Mouse (Mus musculus) right cerebral cortex, postnatal 10 days (tissue): Measurements from ENCODE around the gene Arl6ip5.
A peak's percentile ranks its signal among the peaks of the same experiment; 100 is the strongest.
"Not testable (repeated sequence)": the region's sequence is repeated elsewhere in the genome, so short reads cannot be mapped to it uniquely, and the experiment has no call there.

Experiments
- DNase-seq, 2 experiments: peaks; one replicate each; pipeline ENCODE4 v3.0.0; 2021; ENCODE audit warnings: low spot score in 2 of 2

The Arl6ip5 gene

DNA sequence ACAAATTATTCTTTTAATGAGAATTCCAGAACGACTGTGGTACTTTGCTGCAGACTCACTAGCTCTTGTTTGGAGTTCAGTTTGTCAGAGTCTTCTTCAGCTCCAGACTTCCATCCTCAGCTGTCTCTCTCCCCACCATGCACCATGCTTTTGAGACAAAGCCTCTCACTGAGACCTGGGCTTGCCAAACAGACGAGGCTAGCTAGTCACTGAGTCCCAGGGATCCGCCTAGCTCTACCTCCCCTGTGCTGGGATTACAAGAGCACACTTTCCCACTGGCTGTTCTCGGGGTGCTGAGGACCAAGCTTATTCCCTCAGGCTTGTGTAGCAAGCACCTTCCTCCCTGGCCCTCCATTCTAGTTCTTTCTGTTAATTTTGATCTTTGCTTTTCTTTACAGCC lies 13.1 kb downstream of the Arl6ip5 start:
- DNase-seq: no peak

DNA sequence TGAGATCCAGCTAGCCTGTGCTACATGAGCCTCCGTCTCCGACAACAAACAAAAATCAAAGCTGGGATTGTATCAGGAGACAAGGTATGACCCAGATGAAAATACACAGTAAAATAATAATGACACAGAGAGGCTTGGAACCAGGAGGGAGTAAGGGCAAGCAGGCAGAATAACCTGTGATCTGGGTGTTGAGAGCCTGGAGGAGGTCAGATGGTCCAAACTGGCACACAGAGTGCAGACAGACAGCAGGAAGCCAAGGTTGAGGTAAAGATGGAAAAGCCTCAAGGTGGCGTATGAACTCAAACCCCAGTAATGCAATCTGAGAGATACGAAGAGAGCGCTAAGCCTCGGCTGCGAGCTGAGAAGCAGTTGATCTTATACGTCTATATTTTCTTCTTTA lies 14.0 kb downstream of the Arl6ip5 start:
- DNase-seq: no peak

DNA sequence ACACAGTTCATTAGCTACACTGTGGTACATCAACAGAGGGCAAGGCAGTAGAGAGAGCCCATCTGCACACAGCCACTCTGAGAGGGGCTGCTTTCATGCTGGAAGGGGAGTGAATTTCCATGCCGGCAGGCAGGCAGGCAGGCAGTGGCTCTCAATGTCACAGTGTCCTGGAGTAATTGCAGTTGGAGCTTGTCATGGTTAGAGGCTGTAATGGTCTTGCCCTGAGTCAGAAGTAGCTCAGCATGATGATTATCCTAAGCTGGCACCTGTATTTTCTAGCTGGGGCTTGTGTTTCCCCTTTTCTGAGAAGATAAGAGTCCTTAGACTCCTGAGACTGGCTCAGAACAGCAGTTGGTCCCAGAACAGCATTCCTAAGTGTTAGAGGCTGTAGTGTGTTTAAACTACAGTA lies 15.6 kb downstream of the Arl6ip5 start:
- DNase-seq: no peak

DNA sequence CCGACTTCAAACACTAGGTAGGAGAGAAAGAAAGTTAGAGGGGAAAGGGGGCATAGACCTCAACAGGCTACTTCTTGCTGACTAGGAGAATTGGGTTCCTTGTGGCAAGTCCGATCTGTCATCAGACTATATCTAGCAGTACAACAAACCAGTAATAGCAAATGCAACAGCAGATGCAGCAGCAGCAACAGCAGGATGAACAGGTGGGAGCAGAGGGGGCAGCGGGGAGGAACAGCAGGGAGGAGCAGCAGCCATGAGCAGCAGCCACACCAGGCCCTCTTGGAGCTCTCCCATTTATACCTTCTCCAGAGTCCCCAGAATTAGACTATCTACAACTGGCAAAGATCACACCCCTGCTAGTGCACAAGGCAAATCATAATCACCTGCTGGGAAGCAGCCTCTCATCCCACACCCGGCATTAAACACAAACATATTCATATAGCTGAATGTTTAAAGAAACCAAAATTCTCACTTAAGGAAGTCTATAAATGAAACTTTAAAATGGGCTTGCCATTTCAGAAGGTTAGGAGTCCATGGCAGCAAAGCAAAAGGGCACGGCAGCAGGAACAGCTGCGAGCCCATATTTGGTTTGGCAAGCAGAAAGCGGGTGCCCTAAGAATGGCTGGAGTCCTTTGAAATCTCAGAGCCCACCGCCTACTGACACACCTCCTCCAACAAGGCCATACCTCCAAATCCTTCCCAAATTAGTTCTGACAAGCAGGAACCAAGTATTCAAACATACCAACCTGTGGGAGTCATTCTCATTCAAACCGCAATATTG lies 16.8 kb downstream of the Arl6ip5 start:
- no peak for DNase-seq

DNA sequence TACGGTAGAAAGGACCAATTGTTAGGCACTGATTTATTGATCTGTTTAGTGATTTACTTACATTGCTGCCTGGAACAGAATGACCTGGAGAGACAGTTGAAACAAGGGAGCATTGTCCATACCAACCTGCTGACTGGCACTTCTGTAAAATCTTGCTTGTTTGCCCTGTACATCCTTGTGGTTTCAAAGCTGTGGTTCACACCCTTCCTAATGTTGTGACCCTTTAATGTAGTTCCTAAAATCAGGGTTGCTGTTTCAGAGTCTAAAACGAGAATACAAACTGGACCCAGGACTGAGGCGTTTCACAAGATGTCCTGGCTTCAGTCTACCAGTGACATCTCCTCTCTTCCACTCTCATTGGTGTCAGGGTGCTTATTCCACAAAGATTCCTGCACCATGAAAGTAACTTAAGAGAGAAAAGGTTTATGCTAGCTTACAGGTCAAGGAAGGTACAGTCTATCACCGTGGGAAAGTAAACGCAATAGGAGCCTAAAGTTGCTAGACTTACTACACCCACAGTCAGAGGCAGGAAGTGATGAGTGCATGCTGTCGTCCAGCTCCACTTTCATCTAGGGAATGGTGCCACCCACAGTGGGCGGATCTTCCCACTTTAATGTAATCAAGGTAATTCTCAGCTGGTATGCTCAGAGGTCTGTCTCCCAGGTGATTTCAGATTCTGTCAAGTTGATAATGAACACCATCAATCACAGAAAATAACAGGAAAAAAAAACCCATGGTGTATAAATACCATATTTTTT lies 24.6 kb downstream of the Arl6ip5 start:
- no peak for DNase-seq

DNA sequence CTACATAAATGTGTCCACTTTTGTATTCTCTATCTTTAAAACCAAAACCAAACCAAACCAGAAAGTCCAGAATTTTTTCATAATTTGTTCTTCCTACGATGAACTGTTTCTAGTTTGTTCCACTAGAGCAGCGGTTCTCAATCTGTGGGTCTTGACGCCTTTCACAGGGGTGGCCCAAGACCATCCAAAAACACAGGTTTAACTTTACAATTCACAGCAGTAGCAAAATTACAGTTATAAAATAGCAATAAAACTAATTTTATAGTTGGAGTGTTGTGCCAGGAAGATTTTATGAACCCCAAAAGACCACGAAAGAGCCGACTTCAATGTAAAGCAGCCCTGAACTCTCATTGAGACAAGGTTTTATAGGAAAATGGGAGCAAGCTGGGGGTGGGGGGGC lies 25.6 kb downstream of the Arl6ip5 start:
- DNase-seq: no peak

DNA sequence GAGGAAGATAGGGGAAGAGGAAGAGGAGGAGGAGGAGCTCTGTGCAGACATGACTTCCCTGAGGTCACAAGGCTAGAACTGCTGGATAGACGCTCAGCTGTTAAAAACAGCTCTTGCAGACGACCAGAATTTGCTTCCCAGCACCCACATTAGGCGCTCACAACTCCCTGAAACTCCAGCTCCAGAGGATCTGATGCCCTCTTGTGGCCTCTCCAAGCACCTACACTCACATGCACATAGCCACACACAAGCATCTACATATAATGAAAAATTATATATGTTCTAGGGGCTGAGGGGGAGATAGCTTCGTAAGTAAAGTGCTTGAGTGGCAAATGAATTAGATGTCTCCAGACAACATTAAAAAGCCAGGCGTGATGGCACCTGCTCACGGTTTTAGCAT lies 28.9 kb downstream of the Arl6ip5 start:
- no peak for DNase-seq

DNA sequence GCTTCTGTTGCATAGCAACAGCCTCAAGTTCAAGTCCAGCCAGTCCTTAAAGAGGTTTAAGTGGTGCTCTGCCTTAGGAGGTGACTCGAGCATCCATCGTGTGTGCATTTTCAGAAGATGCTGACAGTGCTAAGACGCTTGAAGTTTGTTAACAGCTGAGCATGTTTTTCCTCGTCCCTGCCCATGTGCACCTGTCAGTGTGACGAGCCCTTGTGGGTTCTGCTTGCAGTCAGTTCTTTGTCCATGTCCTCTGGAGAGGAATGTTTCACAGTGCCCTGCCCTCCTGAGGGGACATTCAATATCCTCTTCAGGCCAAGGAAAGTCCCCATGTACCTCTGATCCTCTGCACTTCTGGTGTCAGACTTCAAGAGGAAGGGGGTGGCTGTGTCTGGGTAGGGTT lies 29.6 kb downstream of the Arl6ip5 start:
- no peak for DNase-seq

DNA sequence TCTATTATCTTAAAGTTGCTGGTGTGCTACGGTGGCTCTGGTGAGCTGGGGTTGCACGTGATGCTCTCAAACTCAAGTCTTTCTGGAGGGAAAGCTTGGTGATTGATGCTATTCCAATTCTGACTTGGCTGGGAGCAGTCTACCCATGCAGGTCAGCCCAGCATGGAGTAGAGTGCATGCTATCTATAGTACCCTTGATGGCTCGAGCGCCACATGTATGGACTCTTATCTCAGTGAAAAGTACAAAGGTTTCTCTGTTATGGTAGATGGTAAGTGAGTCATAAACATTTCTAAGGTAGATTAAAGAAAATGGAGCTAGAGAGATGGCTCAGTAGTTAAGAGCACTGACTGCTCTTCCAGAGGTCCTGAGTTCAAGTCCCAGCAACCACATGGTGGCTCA lies 32.0 kb downstream of the Arl6ip5 start:
- no peak for DNase-seq

DNA sequence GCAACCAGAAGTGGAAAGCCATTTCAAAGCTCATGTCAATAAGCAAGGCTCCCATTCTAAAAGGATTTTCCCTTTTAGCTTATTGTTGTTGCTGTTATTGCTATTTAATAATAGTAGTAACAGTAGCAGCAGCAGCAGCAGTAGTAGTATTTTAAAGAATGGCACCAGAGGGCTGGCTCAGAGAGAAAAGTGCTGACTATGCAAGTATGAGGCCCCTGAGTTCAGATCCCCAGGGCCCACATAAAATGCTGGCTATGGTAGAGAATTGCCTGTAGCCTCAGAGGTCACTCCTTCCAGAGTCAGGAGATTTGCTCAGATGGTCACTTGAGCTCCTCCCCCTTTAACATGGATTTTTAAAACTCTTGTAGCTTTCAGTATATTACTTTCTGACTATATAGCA lies 34.7 kb downstream of the Arl6ip5 start:
- DNase-seq: no peak

DNA sequence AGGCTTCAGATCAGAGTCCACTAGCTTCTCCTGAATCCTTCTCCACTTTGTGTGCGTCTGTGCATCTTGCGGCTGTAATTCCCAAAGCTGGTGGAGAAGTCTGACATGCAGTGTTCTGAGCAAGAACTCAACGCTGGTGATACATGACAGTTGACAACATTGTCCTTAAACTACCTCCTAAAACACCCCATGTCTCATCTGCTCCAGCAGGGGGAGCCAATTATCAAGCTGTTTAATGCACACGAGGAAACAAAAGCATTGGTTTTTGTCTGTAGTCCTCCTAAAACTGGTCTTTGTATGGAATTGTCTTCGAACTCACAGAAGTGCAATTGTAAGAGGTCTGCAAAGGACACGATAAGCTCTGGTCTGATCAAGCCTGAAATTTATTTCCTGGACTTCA lies 40.5 kb downstream of the Arl6ip5 start:
- peak; percentile 49 to 64 for DNase-seq

DNA sequence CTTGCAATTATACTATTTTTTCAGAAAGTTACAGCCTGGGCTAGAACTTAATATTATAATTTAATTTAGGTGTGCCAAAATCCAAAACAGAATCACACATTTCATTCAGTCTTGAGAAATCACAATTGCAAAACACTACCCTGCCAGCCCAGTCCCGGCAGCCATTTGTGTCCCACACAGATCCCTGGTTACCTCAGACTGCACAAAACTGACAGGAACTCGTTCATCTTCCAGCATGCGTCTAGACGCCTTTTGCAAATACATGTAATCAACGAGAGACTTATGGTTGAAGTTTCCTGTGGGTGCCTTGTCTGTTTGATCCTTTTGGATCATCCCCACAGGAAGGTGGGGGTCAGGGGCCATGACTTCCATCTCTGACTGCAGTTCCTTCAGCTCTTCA lies 41.6 kb downstream of the Arl6ip5 start:
- DNase-seq: no peak

DNA sequence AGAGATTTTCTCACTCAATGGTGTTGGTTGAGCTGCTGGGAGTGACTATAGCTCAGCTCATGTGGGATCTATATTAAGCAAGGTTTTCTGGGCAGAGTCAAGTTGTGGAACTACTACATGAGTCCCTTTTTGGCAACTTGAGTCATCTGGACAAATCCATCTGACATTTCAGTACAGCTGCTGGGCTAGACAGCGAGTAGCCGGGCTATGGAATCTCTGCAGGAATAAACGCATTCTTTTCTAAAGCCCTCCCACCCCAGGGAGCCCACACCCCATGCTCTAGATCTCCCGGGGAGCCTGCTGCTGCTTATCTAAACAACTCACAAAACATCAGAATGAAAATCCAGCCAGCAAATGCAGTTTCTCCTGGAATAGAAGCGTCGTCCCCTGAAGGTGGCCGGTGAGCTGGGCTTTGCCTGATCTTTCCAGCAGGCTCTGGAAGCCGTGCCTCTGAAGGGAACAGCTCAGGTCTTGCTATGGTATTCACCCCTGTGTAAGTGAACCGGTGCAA lies 42.3 kb downstream of the Arl6ip5 start, which contains the start of gene Lmod3:
Gene Lmod3, minus strand, starts transcription at position 49 of the 511 bp plus-strand sequence.
- DNase-seq: no peak

DNA sequence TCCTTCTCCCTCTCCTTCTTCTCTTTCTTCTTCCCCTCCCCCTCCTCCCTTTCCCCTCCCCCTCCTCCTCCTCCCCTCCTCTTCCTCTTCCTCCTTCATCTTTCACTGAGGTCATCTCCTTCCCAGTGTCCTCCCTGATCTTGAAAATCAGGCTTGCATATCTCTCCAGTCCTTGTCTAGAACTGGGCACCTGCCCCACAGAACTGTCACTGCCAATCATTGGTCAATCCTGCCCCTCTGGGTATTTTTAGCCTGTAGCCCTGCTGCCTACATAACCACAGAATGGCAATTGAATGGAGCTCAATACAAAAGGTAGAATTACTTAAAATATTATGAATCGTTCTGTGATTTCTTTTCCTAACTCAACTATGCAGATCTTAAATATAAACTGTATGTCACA lies 48.0 kb downstream of the Arl6ip5 start:
- DNase-seq: no peak

DNA sequence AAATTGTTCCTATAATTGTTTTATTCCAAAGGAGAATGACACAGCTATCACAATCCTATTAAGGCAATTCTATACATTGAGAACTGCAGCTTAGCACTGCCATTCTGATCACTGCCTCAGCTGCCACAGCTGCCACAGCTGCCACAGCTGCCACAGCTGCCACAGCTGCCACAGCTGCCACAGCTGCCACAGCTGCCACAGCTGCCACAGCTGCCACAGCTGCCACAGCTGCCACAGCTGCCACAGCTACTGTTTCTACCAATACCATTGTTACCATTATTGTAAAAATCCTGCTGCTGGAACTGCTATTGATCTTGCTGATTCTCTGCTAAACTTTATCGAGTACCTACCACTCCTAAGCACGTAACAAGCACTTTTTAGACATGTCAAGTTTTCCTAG lies 49.4 kb downstream of the Arl6ip5 start:
- DNase-seq: not testable (repeated sequence)

DNA sequence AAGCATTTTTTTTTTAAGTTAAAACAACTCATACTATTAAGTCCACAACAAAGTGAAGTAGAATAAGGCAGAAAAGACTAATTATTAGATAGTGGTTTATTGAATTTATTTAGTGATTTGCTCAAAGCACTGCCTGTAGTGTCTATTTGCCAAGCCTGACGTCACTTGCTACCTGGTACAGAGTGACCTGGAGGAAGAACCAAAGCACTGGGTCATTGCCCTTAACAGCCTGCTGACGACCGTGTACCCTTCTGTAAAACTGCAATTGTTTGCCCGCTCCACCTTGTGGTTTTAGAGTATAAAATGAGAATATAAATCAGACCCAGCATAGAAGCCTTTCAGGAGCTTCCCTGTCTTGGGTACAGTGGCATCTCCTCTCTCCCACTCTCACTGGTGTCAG lies 51.7 kb downstream of the Arl6ip5 start:
- no peak for DNase-seq

DNA sequence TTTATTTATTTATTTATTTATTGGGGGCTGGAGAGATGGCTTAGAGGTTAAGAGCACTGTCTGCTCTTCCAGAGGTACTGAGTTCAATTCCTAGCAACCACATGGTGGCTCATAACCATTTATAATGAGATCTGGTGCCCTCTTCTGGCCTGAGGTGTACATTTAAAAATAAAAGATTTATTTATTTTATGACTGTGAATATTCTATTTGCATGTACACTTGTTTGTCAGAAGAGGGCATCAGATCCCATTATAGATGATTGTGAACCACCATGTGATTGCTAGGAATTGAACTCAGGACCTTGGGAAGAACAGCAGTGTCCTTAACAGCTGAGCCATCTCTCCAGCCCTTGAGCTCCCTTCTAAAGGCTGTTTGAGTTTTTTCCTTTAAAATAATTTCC lies 53.3 kb downstream of the Arl6ip5 start:
- DNase-seq: not testable (repeated sequence)

DNA sequence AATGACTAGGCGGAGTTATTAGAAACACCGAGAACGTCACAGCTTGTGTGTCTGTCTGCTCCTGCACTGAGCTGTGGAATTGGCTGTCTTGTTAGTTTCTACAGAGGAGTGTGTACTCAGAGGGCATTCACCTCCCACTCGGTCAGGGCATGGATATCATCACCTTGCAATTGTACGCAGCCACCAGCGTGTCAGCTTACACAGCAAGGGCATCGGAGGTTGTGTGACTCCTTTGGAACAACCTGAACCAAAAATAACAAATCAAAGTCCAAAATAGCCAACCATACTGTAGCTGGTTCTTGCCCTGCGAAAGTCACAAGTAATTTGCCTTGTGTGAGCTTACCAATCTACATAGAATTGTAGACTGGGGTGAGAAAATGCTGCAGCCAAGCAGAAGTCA lies 54.8 kb downstream of the Arl6ip5 start:
- no peak for DNase-seq

DNA sequence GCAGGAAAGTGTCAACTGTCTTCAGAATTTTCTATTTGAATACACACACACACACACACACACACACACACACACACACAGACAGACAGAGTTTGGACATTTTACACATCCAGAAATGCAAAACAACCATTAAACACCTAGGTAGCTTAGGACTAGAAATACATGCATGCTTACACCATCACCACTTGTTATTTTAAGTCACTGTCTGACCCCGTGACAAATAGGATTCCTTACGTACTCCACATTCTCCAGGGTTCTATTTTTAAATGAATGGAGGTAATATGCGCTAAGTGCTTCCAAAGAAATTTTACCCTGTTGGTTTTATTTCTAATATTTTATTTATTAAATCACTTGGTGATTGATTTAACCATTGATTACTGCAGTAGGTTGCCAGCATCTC lies 55.2 kb downstream of the Arl6ip5 start:
- DNase-seq: no peak

DNA sequence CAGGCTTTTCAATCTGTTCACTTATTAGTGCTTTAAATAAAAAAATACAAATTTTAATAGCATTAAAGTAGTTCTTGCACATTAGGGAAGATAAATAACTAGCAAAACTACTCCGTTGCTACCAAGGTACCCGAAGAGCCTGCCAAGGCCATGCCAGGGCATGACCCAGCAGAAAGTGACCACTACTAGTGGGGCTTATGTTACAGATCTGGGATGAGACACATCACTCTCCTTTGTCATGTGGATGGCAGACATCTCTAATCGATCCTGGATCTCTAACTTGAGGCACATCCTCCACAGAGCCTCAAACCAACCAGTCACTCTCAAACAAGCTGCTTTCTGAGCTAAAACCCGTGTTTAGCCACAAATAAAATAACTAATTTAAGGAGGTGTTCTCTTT lies 56.2 kb downstream of the Arl6ip5 start:
- no peak for DNase-seq

DNA sequence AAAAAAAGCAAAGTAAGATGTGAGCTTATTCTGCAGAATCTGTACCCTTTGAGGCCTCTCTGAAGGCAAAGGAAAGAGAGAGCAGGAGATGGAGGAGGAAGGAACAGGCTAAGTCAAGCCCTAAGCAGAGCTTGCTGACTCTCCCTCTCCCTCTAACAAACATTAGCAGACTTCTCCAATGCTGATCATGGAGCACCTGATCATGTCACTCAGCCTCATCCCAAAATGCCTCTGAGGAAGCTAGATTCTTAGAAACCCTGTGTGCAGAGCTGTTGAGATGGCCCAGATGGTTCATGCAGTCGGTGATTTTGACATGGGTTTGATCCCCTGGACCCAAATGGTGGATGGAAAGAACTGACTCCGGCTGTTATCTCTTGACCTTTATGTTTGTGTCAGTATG lies 56.6 kb downstream of the Arl6ip5 start:
- no peak for DNase-seq

DNA sequence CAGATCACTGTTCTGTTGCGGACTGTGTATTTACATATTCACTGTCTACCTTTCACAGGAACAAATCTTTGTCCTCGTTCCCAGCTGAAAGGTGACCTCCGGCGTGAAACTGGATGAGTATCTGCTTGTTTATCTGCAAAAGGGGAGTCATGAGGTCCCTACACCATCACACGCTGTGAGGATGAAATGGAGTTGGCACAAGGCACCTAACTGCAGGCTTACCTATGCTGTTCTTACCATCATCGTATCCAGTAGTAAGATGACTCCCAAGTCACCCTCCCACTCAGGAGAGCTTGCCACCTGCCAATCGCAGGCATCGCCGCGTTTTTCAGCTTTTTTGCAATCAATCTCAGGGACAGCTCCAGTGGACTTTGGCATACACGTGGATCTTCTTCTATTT lies 59.1 kb downstream of the Arl6ip5 start:
- no peak for DNase-seq

DNA sequence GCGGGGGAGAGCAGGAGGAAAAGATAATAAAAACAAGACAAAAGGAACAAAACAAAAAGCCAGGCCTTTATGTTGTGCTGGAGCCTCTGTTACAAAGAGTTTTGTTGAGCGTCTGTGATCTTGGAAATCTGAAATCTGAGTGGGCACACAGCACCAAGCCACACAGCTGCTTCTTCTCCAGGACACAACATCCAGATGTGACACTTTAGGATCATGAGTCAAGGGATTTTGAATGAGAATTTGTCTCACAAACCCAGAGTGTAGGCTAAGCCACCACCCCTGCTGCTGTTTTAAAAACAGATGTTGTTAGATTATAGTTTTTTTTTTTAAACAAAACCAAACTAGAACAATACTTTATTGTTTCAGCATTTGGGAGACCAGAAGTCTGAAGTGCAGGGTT lies 61.9 kb downstream of the Arl6ip5 start:
- DNase-seq: no peak
